Mouse (Mus musculus): Measurements from ENCODE around the gene Sfxn5. TPM values are rescaled to one million over a fixed set of nuclear protein-coding genes. Genes with fewer than 3 reads are reported as not detected.

Sfxn5 gene
- total and polyA plus RNA-seq, 2 experiments from 2014 or later = 108 to 151 TPM

DNA sequence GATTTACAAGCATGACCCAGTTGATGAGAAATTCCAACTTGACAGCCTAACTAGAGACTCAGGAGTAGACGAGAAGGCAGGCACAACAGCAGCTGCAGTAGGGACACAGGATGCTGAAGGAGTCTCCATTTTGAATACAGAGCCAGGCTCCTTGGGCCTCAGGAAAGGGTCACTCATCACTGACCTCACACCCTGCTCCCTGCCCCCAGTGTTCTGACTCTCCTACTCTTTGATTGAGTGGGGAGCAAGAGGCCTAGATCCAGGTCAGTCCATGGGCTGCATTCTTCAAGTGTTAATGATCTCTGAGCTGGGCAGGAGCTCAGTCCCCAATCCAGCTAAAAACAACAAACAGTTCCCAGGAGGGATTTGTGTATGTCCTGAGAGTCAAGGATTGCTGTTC lies 122.5 kb downstream of the Sfxn5 start:
- Histone ChIP-seq H3K9ac (replicated peaks; ENCODE audit: low read length) (no peak overlapping the region), H3K9me3 (ENCODE audit: low read length) (no peaks in the 10 kb centered on the region), H3K4me1 (ENCODE audit: insufficient read depth, low read length) (no peaks in the 10 kb centered on the region), H3K27me3 (ENCODE audit: insufficient read depth, low read length) (0 out of 2 replicates have a peak, but pooled peaks cover 3% of the 10 kb centered on the region), H3K36me3 (ENCODE audit: insufficient read depth, low read length) (no peaks in the 10 kb centered on the region), H3K4me2 (ENCODE audit: low read depth, low read length) (no peak overlapping the region), H3K4me3 (ENCODE audit: low read length) (no peak overlapping the region), H3K27ac (no peak overlapping the region)
- no peak for TF ChIP-seq CTCF (IDR thresholded peaks at IDR 0.05; ENCODE audit: low read depth)
- 43% methylated on average over 1 of the region's 1 CpGs for WGBS
- ATAC-seq = no peak
- no peak for DNase-seq (ENCODE audit: low spot score)

DNA sequence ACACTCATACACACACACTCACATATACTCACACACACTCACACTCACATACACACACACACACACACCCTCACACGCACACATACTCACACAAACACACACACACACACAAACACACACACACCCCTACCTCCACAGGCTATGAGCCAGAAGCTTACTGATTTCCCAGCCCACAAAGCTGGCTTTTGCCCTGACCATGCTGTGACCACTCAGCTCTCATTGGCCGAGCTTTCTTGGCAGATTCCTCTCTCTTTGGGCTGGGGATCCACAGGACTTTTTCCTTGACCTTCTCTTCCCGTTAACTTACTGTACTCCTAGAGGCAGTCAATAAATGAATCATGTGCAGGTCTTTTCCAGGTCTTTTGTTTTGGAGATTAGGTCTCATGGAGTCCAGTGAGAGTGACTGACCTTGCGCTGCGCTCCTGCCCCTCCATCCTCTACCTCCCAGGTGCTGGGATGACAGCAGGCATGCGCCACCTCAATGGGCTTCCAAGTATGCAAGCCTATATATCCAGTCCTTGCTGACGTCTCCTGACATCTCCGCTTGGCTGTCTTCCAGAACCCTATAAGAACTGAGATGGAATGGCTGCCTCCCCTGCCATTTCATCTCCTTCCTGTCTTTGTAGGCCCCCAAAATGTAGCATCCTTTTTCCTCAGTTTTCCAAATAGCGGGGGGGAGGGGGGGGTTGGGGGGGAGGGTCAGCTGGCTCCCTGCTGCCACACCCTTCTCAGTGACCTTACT lies 123.8 kb downstream of the Sfxn5 start:
- no peak for DNase-seq (ENCODE audit: low spot score)
- Histone ChIP-seq H3K27me3 (ENCODE audit: insufficient read depth, low read length) (0 out of 2 replicates have a peak, but pooled peaks cover 3% of the 10 kb centered on the region), H3K9me3 (ENCODE audit: low read length) (no peaks in the 10 kb centered on the region), H3K36me3 (ENCODE audit: insufficient read depth, low read length) (no peaks in the 10 kb centered on the region), H3K4me1 (ENCODE audit: insufficient read depth, low read length) (no peaks in the 10 kb centered on the region), H3K4me3 (ENCODE audit: low read length) (no peak overlapping the region), H3K9ac (replicated peaks; ENCODE audit: low read length) (no peak overlapping the region), H3K27ac (no peak overlapping the region), H3K4me2 (ENCODE audit: low read depth, low read length) (no peak overlapping the region)
- no peak for TF ChIP-seq CTCF (IDR thresholded peaks at IDR 0.05; ENCODE audit: low read depth)
- ATAC-seq = no peak
- WGBS = 65% methylated on average over 9 of the region's 9 CpGs

DNA sequence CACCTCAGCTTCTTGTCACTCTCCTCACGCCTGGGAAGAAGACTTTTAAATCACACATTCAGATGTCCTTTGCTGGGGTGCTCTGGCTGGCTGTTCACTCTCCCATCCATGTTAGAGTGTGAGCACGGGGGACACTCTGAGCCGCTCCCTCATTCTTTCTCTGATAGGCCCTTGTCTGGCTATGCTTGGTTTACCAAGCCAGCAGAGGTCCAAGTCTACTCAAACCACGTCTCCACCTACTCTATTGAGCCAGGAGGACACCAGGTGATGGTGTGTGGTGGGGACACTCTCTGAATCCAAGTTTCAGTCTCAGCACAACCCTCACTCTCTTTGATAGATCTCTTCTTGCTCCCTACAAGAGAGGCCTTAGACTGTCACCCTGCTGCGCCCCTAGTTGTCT lies 125.9 kb downstream of the Sfxn5 start:
- no peak for TF ChIP-seq CTCF (IDR thresholded peaks at IDR 0.05; ENCODE audit: low read depth)
- no peaks in the 10 kb centered on the region for H3K4me1 ChIP-seq (ENCODE audit: insufficient read depth, low read length)
- no peaks in the 10 kb centered on the region for H3K9me3 ChIP-seq (ENCODE audit: low read length)
- no peak for ATAC-seq
- 0 out of 2 replicates have a peak, but pooled peaks cover 3% of the 10 kb centered on the region for H3K27me3 ChIP-seq (ENCODE audit: insufficient read depth, low read length)
- no peak for DNase-seq (ENCODE audit: low spot score)
- 76% methylated on average over 5 of the region's 5 CpGs for WGBS
- no peak overlapping the region for H3K4me2 ChIP-seq (ENCODE audit: low read depth, low read length)
- H3K36me3 ChIP-seq (ENCODE audit: insufficient read depth, low read length) = no peaks in the 10 kb centered on the region
- H3K9ac ChIP-seq (replicated peaks; ENCODE audit: low read length) = no peak overlapping the region
- no peak overlapping the region for H3K4me3 ChIP-seq (ENCODE audit: low read length)
- no peak overlapping the region for H3K27ac ChIP-seq

- no peaks in the 10 kb centered on the region for H3K9me3 ChIP-seq (ENCODE audit: low read length)
- H3K4me3 ChIP-seq (ENCODE audit: low read length) = no peak overlapping the region
- H3K4me1 ChIP-seq (ENCODE audit: insufficient read depth, low read length) = no peaks in the 10 kb centered on the region
- no peak overlapping the region for H3K4me2 ChIP-seq (ENCODE audit: low read depth, low read length)
- ATAC-seq = no peak
- no peak for DNase-seq (ENCODE audit: low spot score)
- WGBS = 61% methylated on average over 15 of the region's 15 CpGs
- no peaks in the 10 kb centered on the region for H3K36me3 ChIP-seq (ENCODE audit: insufficient read depth, low read length)
- TF ChIP-seq CTCF (IDR thresholded peaks at IDR 0.05; ENCODE audit: low read depth) = no peak
- H3K9ac ChIP-seq (replicated peaks; ENCODE audit: low read length) = no peak overlapping the region
- 0 out of 2 replicates have a peak, but pooled peaks cover 3% of the 10 kb centered on the region for H3K27me3 ChIP-seq (ENCODE audit: insufficient read depth, low read length)
- no peak overlapping the region for H3K27ac ChIP-seq
Measured at GRCm38 (mm10) chr6:85206939-85207285, 126.3 kb downstream of the Sfxn5 start.

DNA sequence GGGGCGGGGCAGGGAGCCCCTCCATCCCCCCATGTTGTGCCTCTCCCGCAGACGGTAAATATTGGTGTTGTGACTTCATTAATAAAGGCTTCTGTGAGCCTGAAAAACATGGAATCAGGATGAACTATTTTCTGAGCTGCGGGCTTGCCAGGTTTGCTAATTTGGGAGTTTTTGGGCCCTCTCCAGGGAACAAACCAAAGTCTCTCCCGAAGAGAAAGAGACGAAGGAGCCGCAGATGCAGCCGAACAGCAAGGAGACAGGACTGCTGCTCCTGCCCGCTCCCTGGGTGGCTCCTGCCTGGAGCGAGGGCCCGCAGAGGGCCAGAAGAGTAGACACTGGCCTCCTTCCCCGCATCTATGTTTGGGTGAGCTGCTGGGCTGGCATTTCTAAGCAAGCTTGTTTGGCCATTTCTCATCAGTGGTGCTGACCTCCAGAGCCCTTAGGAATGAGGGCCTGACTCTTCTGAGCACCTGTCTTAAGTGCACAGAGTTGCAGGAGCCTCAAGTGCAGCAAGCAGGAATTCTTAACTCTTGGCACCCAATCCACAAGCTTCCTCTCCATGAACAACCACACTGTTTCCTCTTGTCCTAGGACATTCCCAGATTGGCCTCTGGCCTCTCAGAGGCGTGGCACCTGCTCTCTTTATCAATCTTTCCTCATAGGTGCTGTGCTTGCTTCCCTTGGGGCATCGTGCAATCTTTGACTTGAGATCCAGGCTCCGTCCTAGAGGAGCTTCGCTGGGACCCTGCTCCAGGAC lies 126.9 kb downstream of the Sfxn5 start:
- Histone ChIP-seq H3K4me1 (ENCODE audit: insufficient read depth, low read length) (no peaks in the 10 kb centered on the region), H3K27ac (no peak overlapping the region), H3K4me3 (ENCODE audit: low read length) (no peak overlapping the region), H3K4me2 (ENCODE audit: low read depth, low read length) (no peak overlapping the region), H3K9ac (replicated peaks; ENCODE audit: low read length) (no peak overlapping the region), H3K36me3 (ENCODE audit: insufficient read depth, low read length) (no peaks in the 10 kb centered on the region), H3K9me3 (ENCODE audit: low read length) (no peaks in the 10 kb centered on the region), H3K27me3 (ENCODE audit: insufficient read depth, low read length) (0 out of 2 replicates have a peak, but pooled peaks cover 3% of the 10 kb centered on the region)
- ATAC-seq (no peak), DNase-seq (ENCODE audit: low spot score) (no peak)
- no peak for TF ChIP-seq CTCF (IDR thresholded peaks at IDR 0.05; ENCODE audit: low read depth)
- WGBS = 40% methylated on average over 16 of the region's 16 CpGs

GRCm38 (mm10) chr6:85197951-85198350 lies 135.3 kb downstream of the Sfxn5 start:
- ATAC-seq (no peak), DNase-seq (ENCODE audit: low spot score) (no peak)
- WGBS = 53% methylated on average over 2 of the region's 2 CpGs
- no peak overlapping the region for H3K4me3 ChIP-seq (ENCODE audit: low read length)
- H3K4me1 ChIP-seq (ENCODE audit: insufficient read depth, low read length) = no peaks in the 10 kb centered on the region
- no peaks in the 10 kb centered on the region for H3K36me3 ChIP-seq (ENCODE audit: insufficient read depth, low read length)
- no peak overlapping the region for H3K4me2 ChIP-seq (ENCODE audit: low read depth, low read length)
- H3K9me3 ChIP-seq (ENCODE audit: low read length) = no peaks in the 10 kb centered on the region
- H3K9ac ChIP-seq (replicated peaks; ENCODE audit: low read length) = no peak overlapping the region
- TF ChIP-seq CTCF (IDR thresholded peaks at IDR 0.05; ENCODE audit: low read depth) = no peak
- peaks cover 26% of the 10 kb centered on the region for H3K27me3 ChIP-seq (ENCODE audit: insufficient read depth, low read length)
- H3K27ac ChIP-seq = no peak overlapping the region

All from hindbrain, postnatal 0 days (tissue).